Mouse (Mus musculus) midbrain, postnatal 0 days (tissue): Measurements from ENCODE around the gene Gngt2. TPM values are rescaled to one million over a fixed set of nuclear protein-coding genes. Genes with fewer than 3 reads are reported as not detected.

Experiments
- ATAC-seq: fragments of 200-750 bp; cut with Nextera tagmentation; 2 replicates; pipeline ENCODE4 v1.8.0; 2017; ENCODE audit warnings: moderate number of reproducible peaks, mild to moderate bottlenecking, moderate TSS enrichment, moderate library complexity; ENCODE audit not compliant: low FRiP score
- DNase-seq: peaks from one replicate; pipeline ENCODE4 v3.0.0-alpha.2; 2015; ENCODE audit warnings: low spot score
- H3K27ac ChIP-seq: fragments of 300-500 bp; sonication (generic); 2 replicates; pipeline ENCODE4 v1.5.1; 2014; ENCODE audit warnings: low read depth, mild to moderate bottlenecking, low read length, mixed read lengths
- H3K27me3 ChIP-seq: fragments of 300-500 bp; sonication (generic); 2 replicates; pipeline ENCODE4 v1.6.1; 2014; ENCODE audit warnings: low read length, control low read depth, mixed read lengths; ENCODE audit not compliant: insufficient read depth
- H3K36me3 ChIP-seq: fragments of 300-500 bp; sonication (generic); 2 replicates; pipeline ENCODE4 v1.6.1; 2014; ENCODE audit warnings: low read length, control low read depth, mixed read lengths; ENCODE audit not compliant: insufficient read depth
- H3K4me1 ChIP-seq: fragments of 300-500 bp; sonication (generic); 2 replicates; pipeline ENCODE4 v1.6.1; 2014; ENCODE audit warnings: mild to moderate bottlenecking, control low read depth, antibody characterized with exemption, low read length, mixed read lengths; ENCODE audit not compliant: insufficient read depth
- H3K4me2 ChIP-seq: fragments of 300-500 bp; sonication (generic); 2 replicates; pipeline ENCODE4 v1.6.1; 2014; ENCODE audit warnings: low read depth, mild to moderate bottlenecking, low read length, mixed read lengths; ENCODE audit not compliant: poor library complexity, severe bottlenecking
- H3K4me3 ChIP-seq: fragments of 300-500 bp; sonication (generic); 2 replicates; pipeline ENCODE4 v1.5.1; 2014; ENCODE audit warnings: low read depth, mild to moderate bottlenecking, low read length, moderate library complexity
- H3K9ac ChIP-seq: fragments of 300-500 bp; sonication (generic); replicated peaks from 2 replicates; pipeline ENCODE4 v1.6.1; 2014; ENCODE audit warnings: mild to moderate bottlenecking, low read length, moderate library complexity, mixed read lengths; ENCODE audit not compliant: poor library complexity, severe bottlenecking
- H3K9me3 ChIP-seq: fragments of 300-500 bp; sonication (generic); 2 replicates; pipeline ENCODE4 v1.6.1; 2016; ENCODE audit warnings: low read length, control low read depth
- CTCF ChIP-seq: IDR thresholded peaks from 2 replicates; pipeline ENCODE4 v1.5.1; 2016; ENCODE audit warnings: antibody characterized with exemption, mild to moderate bottlenecking
- WGBS: fragments of 180-500 bp; shearing (Covaris S2); extraction: QIAGEN DNeasy Blood & Tissue Kit; methylation state at CpG from one replicate; pipeline ENCODE4 v1.1.7; 2014; 5-methylcytosine and 5-hydroxymethylcytosine counted together
- polyA plus RNA-seq: library from polyadenylated mRNA; unstranded; fragments of >200 nt; fragmentation: Nextera tagmentation; extraction: Ambion mirVana; gene quantifications from 2 replicates; pipeline ENCODE4 v1.2.1, GENCODE M21; 2015
- total RNA-seq: library from RNA; depleted of rRNA; stranded (reverse); fragments of >200 nt; gene quantifications from 2 replicates; pipeline ENCODE4 v1.2.3, GENCODE M21; 2014

Gene Gngt2
- total and polyA plus RNA-seq, 2 experiments from 2014 or later, result 2.4 to 3.3 TPM

DNA sequence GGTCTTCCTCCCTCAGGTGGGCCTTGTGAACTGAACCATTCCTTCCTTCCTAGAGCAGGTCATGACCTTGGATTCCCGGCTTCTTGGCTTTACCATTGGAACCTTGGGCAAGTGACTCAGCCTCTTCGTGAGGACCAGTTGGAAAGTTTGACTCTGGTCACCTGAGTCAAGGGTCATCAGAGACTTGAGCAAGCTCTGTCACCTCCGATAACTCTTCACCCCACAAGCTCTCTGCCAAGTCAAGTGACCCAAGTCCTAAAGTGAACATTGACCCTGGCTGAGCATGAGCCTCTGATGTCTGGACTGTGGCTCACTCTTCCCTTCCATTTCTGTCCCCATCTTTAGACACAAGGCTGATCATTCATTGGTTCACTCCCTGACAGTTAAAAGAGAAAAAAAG, 15.5 kb upstream of the Gngt2 start:
- peaks cover 15% of the 10 kb centered on the region for H3K27me3 ChIP-seq
- 90% methylated on average over 3 of the region's 3 CpGs for WGBS
- H3K9me3 ChIP-seq, result no peaks in the 10 kb centered on the region
- DNase-seq, result no peak
- no peak for ATAC-seq
- H3K9ac ChIP-seq, result no peak overlapping the region
- no peak overlapping the region for H3K4me2 ChIP-seq
- no peak overlapping the region for H3K4me3 ChIP-seq
- H3K4me1 ChIP-seq, result peaks cover 5% of the 10 kb centered on the region; the same call in 1 of the 2 replicates
- H3K36me3 ChIP-seq, result no peaks in the 10 kb centered on the region
- TF ChIP-seq CTCF, result no peak
- H3K27ac ChIP-seq, result no peak overlapping the region

GRCm38 (mm10) chr11:95822437-95822836, 14.6 kb upstream of the Gngt2 start:
- no peak overlapping the region for H3K9ac ChIP-seq
- TF ChIP-seq CTCF, result no peak
- ATAC-seq (no peak), DNase-seq (no peak)
- 97% methylated on average over 4 of the region's 4 CpGs for WGBS
- no peak overlapping the region for H3K4me2 ChIP-seq
- H3K27ac ChIP-seq, result no peak overlapping the region
- H3K36me3 ChIP-seq, result no peaks in the 10 kb centered on the region
- H3K27me3 ChIP-seq, result peaks cover 23% of the 10 kb centered on the region
- peaks cover 5% of the 10 kb centered on the region; the same call in 1 of the 2 replicates for H3K4me1 ChIP-seq
- H3K9me3 ChIP-seq, result no peaks in the 10 kb centered on the region
- no peak overlapping the region for H3K4me3 ChIP-seq

DNA sequence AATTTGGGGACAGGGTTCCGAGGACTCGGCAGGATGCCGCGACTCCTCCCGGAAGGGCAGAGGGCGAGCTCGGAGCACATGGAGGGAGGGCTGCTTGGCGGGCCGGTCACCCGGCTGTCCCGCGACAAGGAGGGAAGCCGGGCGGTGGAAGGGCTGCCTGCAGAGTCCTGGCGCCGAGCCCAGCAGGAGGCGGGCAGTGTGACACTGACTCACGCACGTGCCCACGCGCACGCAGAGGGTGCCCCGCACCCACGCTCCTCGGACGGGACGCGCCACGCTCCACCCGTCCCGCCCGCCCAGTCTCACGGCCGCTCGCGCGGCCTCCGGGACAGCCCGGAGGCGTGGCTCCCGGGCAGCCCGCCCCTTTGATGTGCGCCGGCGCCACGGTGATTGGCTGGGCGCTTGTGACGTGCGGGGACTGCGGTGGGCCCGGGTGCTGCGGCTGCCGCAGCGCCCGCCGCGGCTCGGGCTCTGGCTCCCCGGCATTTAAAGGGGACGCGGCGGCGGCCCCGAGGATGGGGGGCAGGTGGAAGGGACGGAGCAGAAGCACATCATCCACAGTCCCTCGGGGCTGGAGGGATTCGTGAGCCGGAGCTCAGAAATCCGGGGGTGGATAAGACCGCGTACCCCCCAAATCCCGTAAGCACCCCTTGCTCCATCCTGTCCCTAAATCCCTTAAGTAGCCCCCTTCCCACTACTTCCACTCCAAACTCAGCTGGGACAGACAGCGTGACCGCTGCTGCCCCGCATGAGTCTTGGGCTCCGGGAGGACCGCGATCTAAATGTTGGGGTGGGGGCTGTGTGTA, 12.7 kb upstream of the Gngt2 start, which contains the start of gene Phospho1:
TSS of gene Phospho1 (plus strand) at position 429 of the 806 bp plus-strand sequence.
- peak within 1 kb of the TSS; percentile 98 for H3K4me2 ChIP-seq
- TF ChIP-seq CTCF, result peak; percentile 19
- DNase-seq, result peak; percentile 92
- peak within 1 kb of the TSS; percentile 74 for H3K4me3 ChIP-seq
- peak within 1 kb of the TSS; percentile 64 for H3K9ac ChIP-seq
- no peak within 1 kb of the TSS for H3K27ac ChIP-seq
- H3K9me3 ChIP-seq, result no peaks in the 10 kb centered on the region
- 0% methylated on average over 58 of the region's 78 CpGs for WGBS
- H3K27me3 ChIP-seq, result peaks cover 38% of the 10 kb centered on the region
- H3K36me3 ChIP-seq, result no peaks in the 10 kb centered on the region
- peak; percentile 94 for ATAC-seq
- H3K4me1 ChIP-seq, result peaks cover 5% of the 10 kb centered on the region; the same call in 1 of the 2 replicates

- no peak for ATAC-seq
- H3K27ac ChIP-seq, result no peak overlapping the region
- H3K4me1 ChIP-seq, result peaks cover 5% of the 10 kb centered on the region; the same call in 1 of the 2 replicates
- under 1% methylated on average over 10 of the region's 11 CpGs for WGBS
- no peaks in the 10 kb centered on the region for H3K9me3 ChIP-seq
- H3K27me3 ChIP-seq, result peaks cover 44% of the 10 kb centered on the region
- DNase-seq, result no peak
- H3K4me3 ChIP-seq, result peak overlapping the region; percentile 74
- H3K9ac ChIP-seq, result peak overlapping the region; percentile 64
- peak overlapping the region; percentile 98 for H3K4me2 ChIP-seq
- H3K36me3 ChIP-seq, result no peaks in the 10 kb centered on the region
- TF ChIP-seq CTCF, result no peak
Measured at GRCm38 (mm10) chr11:95824877-95825243, 12.2 kb upstream of the Gngt2 start.

GRCm38 (mm10) chr11:95825625-95826024, 11.4 kb upstream of the Gngt2 start:
- Histone ChIP-seq H3K27ac (no peak overlapping the region), H3K36me3 (no peaks in the 10 kb centered on the region), H3K27me3 (peaks cover 52% of the 10 kb centered on the region), H3K9ac (no peak overlapping the region), H3K4me3 (no peak overlapping the region), H3K4me1 (peaks cover 6% of the 10 kb centered on the region; the same call in 1 of the 2 replicates), H3K4me2 (no peak overlapping the region), H3K9me3 (no peaks in the 10 kb centered on the region)
- WGBS, result 50% methylated on average over 3 of the region's 3 CpGs
- TF ChIP-seq CTCF, result no peak
- DNase-seq (no peak), ATAC-seq (no peak)
